Mouse (Mus musculus): ENCODE measurements around the gene Rgl3. TPM values are rescaled to one million over a fixed set of nuclear protein-coding genes. Genes with fewer than 3 reads are reported as not detected.

Gene Rgl3
- total RNA-seq, 2 experiments from 2014 or later, result 1.7 to 2.5 TPM

DNA sequence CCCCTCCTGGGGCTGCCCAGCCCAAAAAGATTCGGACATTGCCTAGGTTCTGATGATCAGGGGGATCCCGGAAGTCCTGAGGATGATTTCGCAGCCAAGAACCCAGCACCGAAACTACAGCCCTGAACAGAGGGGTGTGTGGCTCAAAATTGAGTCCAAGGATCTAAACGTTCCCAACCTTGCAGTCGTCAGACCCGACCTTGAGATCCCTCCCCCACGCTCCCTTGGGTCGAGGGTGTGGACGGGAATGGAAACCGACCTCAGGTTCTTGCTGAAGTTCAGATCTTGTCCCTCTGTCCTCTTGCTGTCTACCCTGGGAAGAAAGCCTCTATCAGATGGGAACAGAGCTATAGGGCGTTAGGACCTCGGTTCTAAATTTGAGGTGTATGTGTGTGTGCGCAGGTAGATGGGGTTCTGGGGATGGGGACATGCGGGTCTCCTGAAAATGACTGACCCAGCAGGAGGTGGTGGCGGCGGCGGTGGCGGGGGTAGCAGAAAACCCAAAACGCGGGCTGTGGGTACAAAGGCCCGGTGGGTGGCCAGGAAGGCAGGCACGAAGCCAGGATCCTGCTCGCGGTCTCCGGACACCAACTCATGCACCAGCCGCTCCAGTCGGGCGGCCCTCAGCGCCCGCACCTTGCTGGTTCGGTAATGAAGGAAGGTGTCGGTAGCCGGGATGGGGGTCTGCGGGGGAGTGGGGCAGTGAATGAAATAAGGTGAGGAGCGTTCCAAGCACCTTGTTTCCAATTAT is 1.5 kb downstream of the Rgl3 start:
- DNase-seq (ENCODE audit: low spot score in 2 of 2), result no peak
- intact Hi-C loops (cut with DNase I), result no loop called here

DNA sequence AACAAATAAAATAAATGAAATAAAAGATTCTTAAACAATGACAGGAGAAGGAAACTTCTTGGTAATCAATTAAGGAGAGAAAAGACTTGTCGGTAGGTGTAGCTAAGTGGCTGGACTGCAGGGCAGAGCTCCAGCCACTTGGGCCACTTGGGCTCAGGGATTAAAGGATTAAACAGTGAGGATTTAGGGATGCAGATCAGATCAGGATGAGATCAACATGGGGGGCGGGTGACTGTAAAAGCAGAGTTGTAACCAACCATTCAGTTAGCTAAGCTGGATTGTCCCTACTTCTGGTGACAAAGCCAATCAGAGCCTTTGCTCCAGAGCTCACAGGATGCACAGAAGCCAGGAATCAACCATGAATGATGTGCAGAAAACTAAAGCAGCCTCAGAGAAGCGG is 5.3 kb downstream of the Rgl3 start:
- intact Hi-C loops (cut with DNase I), result no loop called here
- no peak for DNase-seq (ENCODE audit: low spot score in 2 of 2)

DNA sequence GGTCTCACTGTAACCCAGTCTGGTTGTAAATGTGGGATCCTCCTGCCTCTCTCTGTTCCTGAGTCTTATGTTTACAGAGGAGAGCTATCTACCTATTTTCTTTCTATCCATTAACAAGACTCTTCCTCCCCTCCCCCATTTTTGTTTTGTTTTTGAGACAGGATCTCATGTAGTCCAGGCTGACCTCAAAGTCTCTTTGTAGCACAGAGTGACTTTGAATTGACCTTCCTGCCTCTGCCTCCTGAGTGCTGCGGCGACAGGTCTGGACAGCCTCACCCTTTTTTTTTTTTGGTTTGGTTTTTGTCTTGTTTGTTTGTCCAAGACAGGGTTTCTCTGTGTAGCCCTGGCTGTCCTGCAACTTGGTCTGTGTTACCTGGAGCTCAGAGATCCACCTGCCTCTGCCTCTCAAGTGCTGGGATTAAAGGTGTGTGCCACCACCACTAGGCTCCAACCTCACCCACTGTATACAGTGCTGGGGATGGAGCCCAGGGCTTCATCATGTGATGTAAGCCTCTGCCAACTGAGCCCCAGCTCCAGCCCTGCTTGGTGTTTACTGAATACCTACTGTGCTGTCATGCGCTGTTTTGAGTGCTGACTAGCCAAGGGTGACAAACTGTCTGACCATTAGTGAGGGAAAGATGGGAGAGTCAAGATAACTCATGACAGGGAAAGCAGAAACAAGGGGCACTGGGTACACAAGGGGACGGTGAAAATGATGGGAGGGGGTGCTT is 10.7 kb downstream of the Rgl3 start:
- DNase-seq (ENCODE audit: low spot score in 2 of 2), result no peak
- intact Hi-C loops (cut with DNase I), result loop anchor here (10.0 kb wide), 1 partner anchor 166 kb away; no protein-coding TSS in a partner anchor

DNA sequence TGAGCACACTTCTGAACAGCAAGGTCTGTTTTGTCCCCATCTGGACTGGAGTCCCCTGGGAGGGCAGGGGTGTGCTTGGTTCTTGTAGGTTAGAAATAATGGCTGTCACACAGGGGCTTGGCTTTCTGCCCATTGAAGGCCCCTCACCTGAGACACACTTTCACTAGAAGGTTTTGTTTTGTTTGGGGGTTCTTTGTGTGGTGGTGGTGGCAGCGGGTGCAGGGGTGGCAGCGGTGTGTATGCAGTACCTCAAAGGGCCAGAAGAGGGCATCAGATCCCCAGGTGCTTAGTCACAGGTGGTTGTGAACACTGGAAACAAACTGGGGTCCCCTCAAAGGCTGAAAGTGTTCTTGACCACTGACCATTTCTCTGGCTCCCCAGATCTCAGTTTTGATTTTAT is 11.3 kb downstream of the Rgl3 start:
- intact Hi-C loops (cut with DNase I), result loop anchor here (10.0 kb wide), 1 partner anchor 167 kb away; no protein-coding TSS in a partner anchor
- DNase-seq (ENCODE audit: low spot score in 2 of 2), result no peak

DNA sequence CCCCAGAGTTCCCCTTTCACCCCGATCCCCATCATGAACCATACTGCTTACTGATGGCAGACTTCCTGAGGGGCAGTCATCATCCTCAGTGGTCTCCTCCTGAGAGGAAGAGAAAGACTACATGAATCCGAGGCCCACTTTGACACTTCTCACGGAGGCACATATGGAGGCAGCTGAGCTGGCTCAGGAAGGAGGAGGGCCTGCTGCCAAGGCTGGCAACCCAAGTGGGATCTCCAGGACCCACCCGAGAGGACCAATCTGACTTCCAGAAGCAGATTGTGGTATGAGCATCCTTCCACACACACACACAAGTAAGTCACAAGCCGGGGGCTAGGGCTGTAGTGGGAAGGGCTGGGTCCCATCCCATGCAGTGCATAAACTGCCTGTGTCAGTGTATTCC is 11.9 kb downstream of the Rgl3 start:
- intact Hi-C loops (cut with DNase I), result loop anchor here (10.0 kb wide), 1 partner anchor 167 kb away; no protein-coding TSS in a partner anchor
- DNase-seq (ENCODE audit: low spot score in 2 of 2), result no peak

DNA sequence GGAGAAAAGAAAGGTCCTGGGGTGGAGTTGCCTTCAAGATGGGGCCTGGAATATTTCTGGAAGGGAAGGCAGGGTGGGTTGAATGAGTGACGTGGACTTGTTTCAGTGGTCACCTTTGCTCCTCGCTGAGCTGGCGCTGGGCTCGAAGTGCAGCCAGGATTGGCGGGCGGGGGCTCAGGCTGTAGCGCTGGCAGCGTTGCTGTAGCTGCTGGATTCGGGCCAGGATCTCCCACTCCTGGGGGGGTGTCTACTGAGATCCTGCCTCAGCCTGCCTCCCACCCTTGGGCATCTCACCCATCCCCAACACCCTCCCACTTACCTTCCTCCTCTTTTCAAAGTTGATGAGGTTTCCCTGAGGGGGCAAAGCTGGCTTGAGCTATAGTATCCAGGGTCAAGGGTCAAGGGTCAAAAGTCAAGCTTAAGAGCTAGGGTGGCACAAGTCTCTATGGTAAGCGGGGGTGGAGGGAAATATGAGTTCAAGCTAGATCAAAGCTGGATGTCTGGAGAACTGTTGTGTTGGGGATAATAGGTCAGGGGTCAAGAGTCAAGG is 12.5 kb downstream of the Rgl3 start:
- no peak for DNase-seq (ENCODE audit: low spot score in 2 of 2)
- intact Hi-C loops (cut with DNase I), result loop anchor here (10.0 kb wide), 1 partner anchor 168 kb away; no protein-coding TSS in a partner anchor

DNA sequence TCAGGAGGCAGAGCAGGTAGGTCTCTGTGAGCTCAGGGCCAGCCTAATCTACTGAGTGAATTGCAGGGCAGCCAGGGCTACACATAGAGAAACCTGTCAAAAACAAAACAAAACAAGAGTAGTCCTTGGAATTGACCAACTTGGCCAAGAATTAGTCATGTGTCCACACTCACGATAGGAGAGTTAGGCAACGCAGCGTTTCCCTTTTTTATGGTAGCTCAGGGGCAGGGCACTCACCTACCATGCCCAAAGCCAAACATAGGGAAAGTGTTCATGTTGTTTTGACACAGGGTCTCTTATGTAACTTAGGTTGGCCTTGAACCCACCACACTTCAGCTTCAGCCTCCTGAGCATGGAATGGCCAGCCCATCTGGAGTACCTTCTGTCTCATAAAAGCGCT is 19.9 kb downstream of the Rgl3 start:
- intact Hi-C loops (cut with DNase I), result no loop called here
- DNase-seq (ENCODE audit: low spot score in 2 of 2), result no peak

DNA sequence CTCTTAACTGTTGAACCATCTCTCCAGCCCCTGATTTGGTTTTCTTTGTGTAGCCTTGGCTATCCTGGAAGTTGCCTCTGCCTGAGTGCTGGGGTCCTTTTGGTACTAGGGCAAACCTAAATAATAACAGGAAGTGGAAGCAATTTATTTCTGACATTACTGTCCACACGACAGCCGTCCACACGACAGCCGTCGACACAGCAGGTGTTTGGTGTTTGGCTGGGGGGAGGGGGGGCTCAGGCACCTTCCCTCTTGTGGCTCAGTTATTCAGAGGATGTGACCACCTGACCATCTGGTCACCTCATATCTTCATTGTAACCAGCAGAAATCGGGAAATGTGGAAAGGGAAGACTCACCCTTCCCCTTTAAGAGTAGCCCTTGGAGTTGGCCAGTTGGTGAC is 20.4 kb downstream of the Rgl3 start:
- intact Hi-C loops (cut with DNase I), result no loop called here

DNA sequence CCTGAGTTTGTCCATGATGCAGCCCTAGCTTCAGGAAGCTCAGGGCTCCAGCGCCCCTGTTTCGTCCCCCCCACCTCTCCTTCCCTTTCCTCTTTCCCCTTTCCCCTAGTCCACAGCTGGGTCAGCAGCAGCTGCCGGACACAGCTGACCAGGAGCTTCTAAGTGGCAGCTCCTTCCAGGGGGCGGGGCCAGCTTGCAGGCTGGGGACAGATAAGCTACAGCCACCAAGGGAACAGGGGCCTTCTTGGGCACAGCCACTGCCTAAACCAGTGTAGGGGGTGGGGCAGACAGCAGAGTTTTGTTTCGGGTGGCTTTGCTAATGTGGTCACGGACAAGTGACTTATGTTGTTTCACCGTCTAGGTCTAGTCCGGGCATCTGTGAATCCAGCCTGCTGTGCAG is 25.8 kb downstream of the Rgl3 start, which contains the start of gene Epor:
TSS of gene Epor (minus strand) at position 90 of the 400 bp plus-strand sequence.
- no peak for DNase-seq (ENCODE audit: low spot score in 2 of 2)
- intact Hi-C loops (cut with DNase I), result loop anchor here (5.0 kb wide), 1 partner anchor 89 kb away; the partner anchor contains the start of gene Elavl3

More for the DNA sequence above, 20.4 kb downstream of the Rgl3 start:
- no peak for DNase-seq (ENCODE audit: low spot score in 2 of 2)

DNA sequence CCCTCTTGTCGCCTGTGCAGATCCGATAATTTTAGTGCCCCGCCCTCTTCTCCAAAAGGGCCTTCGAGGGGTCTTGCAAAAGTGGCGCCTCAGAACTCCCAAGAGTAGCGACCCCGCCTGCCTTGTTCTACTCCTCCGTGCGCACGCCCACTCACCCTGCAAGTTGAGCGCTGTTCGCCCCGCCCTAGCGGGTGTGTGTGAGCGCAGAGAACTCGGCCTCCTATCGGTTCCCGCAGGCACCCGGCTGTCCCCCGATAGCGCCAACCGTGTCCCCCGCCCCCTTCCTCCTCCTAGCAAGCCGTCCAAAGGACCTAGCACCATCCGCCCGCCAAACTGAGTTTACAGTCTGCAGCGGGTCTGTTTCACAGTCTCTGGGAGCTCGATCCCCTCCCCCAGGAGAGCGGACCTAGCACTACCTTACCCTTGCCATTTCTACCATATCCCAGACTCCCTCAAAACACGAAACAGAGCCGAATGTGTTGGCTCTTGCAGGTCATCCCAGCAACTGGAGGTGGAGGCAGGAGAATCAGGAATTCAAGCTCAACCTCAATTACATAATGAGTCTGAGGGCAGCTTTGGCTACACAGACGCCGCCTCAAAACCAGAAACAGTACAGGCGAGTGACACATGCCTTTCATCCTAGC is 26.7 kb downstream of the Rgl3 start:
- intact Hi-C loops (cut with DNase I), result loop anchor here (5.0 kb wide), 1 partner anchor 90 kb away; the partner anchor contains the start of gene Elavl3

DNA sequence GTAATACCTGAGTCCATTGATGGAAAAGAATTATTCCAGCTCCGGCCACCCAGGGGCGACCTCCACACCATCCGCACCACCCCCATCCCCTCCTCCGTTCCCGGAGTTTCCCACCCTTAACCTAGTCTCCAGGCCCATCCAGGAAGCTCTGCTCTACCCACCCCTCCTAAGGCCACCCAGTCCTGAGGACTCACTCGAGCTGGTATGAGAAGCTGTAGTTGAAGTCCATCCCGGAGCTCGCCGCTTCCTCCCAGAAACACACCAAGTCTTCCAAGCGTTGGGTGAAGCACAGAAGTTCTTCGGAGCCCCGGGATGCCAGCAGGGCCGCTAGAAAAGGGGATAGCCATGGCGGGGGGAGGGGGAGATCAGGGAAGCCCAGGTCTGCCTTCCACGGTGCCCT is 27.2 kb downstream of the Rgl3 start:
- intact Hi-C loops (cut with DNase I), result loop anchor here (5.0 kb wide), 1 partner anchor 90 kb away; the partner anchor contains the start of gene Elavl3
- no peak for DNase-seq (ENCODE audit: low spot score in 2 of 2)

More for the DNA sequence above, 26.7 kb downstream of the Rgl3 start:
- peak; percentile 76 to 80 for DNase-seq (ENCODE audit: low spot score in 2 of 2)

DNA sequence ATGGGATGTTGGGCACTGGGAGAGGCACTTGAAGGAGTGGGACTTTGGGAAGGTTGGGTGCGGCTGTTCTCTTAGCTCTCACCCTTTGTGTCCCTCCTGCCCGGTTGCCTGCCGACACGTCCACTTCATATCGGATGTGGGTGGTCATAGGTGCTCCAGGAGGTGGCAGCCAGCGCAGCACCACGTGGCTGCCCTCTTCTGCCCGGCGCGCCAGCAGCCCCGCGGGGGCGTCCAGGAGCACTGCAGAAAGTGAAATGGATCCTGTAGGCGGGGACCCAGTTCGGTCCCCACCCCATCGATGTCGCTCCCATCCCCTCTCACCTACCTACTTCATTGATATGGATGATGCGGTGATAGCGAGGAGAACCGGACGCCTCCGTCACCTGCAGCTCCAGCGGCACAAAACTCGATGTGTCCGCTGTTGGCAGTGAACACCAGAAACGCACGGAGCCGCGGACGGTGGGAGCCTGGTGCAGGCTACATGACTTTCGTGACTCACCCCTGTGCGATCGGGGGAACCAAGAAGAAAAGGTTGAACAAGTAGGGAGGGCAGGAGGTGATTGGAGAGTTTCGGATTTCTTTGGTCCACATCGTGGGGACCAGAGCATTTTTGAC is 27.8 kb downstream of the Rgl3 start:
- intact Hi-C loops (cut with DNase I), result loop anchor here (5.0 kb wide), 1 partner anchor 91 kb away; the partner anchor contains the start of gene Elavl3
- DNase-seq (ENCODE audit: low spot score in 2 of 2), result no peak

DNA sequence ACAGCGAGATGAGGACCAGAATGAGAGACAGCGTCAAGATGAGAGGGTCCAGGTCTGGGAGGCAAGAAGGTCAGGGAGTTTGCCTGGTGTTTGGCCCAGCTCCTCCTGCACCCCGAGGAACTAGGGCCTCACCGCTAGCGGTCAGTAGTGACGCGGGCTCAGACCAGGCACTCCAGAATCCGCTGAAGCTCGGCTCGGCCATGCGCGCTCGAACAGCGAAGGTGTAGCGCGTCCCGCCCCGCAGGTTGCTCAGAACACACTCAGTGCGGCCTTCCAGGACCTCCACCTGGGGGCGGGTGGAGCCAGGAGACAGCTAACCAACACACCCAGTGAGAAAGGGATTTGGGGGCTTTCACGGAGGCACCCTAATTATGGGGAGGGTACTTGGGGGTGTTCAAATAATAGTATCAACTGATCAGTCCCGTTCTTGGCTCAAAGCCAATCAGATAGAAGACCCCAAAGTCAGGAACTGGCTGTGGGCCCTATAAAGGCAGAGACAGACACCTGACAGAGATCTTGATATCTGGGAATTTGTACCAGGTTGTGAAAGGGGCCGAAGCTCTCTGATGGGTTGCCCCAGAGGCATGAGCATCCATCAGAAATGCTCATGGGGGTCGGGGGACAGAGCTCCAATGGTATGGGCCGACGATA is 28.6 kb downstream of the Rgl3 start:
- DNase-seq (ENCODE audit: low spot score in 2 of 2), result no peak
- intact Hi-C loops (cut with DNase I), result loop anchor here (5.0 kb wide), 1 partner anchor 92 kb away; the partner anchor contains the start of gene Elavl3

DNA sequence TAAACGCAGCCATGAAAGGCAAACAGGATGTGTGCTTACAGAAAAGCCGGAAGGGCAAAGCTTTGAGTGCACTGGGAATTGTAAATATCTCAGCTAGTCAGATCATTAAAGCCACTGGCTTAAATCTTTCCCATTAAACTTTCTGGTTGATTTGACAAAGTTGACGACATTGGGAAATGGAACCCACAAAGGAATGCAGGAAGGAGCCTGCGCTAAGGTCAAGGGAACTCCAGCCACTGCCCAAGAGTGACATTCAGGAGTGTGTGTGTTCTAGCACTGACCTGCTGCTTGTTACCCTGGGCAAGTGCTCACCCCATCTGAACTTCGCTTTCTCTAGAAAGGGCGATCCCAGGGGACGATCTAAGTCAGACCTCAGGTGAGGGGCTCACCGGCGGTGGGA is 29.1 kb downstream of the Rgl3 start:
- no peak for DNase-seq (ENCODE audit: low spot score in 2 of 2)

DNA sequence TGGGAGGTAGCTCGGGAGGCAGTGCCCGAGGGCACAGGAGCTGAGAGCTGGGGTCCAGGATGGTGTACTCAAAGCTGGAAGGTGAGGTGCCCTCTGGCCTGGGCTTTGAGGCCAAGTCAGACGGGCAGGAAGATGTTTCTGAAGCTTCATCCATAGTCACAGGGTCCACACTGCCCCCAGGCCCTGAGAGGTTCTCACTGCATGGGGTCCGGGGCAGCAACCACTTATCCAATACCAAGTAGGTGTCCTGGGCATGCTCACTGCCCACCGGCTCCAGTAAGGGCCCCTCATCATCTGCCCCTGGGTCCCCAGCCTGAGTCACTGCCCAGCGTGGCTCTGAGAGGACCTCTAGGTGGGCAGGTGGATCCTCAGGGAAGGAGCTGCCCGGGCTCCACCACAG is 30.0 kb downstream of the Rgl3 start:
- intact Hi-C loops (cut with DNase I), result no loop called here
- no peak for DNase-seq (ENCODE audit: low spot score in 2 of 2)

More for the DNA sequence above, 29.1 kb downstream of the Rgl3 start:
- intact Hi-C loops (cut with DNase I), result loop anchor here (5.0 kb wide), 1 partner anchor 92 kb away; the partner anchor contains the start of gene Elavl3

DNA sequence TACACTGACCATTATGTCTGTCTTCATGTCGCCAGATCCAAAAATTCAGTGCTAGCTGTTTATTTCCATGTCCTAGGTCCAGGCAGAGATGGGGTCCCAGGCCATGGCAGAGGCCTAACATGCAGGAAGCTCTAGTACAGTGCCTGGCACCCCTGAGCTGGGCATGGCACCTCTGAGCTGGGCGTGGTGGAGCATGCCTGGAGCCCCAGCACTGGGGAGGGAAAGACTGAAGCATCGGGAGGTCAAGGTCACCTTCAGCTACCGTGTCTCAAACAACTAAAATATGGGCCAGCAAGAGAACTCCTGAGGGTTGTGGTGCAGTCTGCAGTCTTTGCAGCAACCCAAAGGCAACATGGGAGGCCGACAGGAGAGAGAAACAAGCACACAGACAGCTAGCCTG is 30.9 kb downstream of the Rgl3 start:
- DNase-seq (ENCODE audit: low spot score in 2 of 2), result no peak
- intact Hi-C loops (cut with DNase I), result no loop called here

DNA sequence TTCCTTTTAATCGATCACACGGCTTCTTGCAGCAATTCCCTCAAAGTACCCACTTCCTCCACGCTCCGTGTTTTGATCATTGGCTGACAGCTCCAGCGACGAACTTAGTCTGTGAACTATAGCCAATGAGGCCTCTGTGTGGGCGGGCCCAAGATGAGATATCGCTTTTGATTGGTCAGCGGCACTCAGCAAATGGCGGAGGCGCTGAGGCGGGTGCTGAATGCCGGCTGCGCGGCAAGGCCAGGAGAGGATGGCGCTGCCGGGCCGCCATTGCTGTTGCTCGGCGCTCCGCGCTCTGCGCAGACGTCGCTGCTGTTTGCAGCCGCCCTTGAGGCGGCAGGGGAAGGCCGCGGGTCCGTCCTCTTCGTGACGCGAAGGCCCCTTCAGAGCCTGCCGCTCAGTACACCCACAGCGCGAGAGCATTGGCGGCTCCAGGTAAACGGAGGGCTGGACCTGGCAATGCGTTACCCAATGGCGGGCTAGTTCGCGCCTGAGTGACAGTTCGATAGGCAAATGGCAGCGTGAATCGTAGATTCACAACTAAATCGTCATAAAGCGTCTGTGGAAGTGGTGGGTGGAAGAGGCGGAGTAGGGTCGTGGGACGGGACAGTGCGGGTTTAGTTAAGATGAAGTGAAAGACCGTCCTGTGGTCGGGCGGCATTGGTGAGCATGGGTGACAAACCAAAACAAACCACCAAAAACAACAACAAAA is 33.5 kb downstream of the Rgl3 start, which contains the start of gene Swsap1:
TSS of gene Swsap1 (plus strand) at position 186 of the 712 bp plus-strand sequence.
- peak; percentile 99 to 100 for DNase-seq (ENCODE audit: low spot score in 2 of 2)
- intact Hi-C loops (cut with DNase I), result loop anchor here (2.0 kb wide), 1 partner anchor 47 kb away; the partner anchor contains the start of genes Ccdc151 and Prkcsh

DNA sequence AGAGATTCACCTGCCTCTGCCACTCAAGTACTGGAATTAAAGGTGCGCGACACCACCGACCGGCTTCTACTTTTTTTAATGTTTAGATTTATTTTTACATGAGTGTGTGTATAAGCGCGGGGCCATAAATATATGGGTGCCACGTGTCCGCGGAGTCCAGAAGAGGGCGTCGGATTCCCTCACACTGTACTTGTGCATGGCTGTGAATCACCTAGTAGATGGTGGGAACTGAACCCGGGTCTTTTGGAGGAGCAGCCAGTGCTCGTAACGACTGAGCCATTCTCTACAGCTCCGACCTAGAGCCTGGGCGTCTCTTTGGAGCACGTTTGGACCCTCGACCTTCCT is 34.0 kb downstream of the Rgl3 start:
- intact Hi-C loops (cut with DNase I), result loop anchor here (2.0 kb wide), 1 partner anchor 48 kb away; the partner anchor contains the start of genes Ccdc151 and Prkcsh
- DNase-seq (ENCODE audit: low spot score in 2 of 2), result no peak
